Mouse (Mus musculus) forebrain, embryonic 15.5 days (tissue): ENCODE measurements around the gene Mrpl27. TPM values are rescaled to one million over a fixed set of nuclear protein-coding genes. Genes with fewer than 3 reads are reported as not detected.
A peak's percentile ranks its signal among the peaks of the same experiment; 100 is the strongest.
"Not testable (repeated sequence)": the region's sequence is repeated elsewhere in the genome, so short reads cannot be mapped to it uniquely, and the experiment has no call there.

Source experiments
- ATAC-seq: fragments of 200-750 bp; cut with Nextera tagmentation; replicated peaks from 2 replicates; pipeline ENCODE4 v1.8.0; 2017; ENCODE audit warnings: mild to moderate bottlenecking, moderate TSS enrichment, moderate library complexity
- H3K27ac ChIP-seq: fragments of 300-500 bp; sonication (generic); replicated peaks from 2 replicates; pipeline ENCODE4 v1.5.1; 2015; ENCODE audit warnings: mild to moderate bottlenecking, inconsistent platforms
- H3K27me3 ChIP-seq: fragments of 300-500 bp; sonication (generic); 2 replicates; pipeline ENCODE4 v1.6.1; 2015; ENCODE audit warnings: inconsistent platforms
- H3K36me3 ChIP-seq: fragments of 300-500 bp; sonication (generic); 2 replicates; pipeline ENCODE4 v1.6.1; 2015; ENCODE audit warnings: mild to moderate bottlenecking, inconsistent platforms
- H3K4me1 ChIP-seq: fragments of 300-500 bp; sonication (generic); 2 replicates; pipeline ENCODE4 v1.6.1; 2015; ENCODE audit warnings: inconsistent platforms
- H3K4me2 ChIP-seq: fragments of 300-500 bp; sonication (generic); replicated peaks from 2 replicates; pipeline ENCODE4 v1.6.1; 2015; ENCODE audit warnings: mild to moderate bottlenecking, inconsistent platforms
- H3K4me3 ChIP-seq: fragments of 300-500 bp; sonication (generic); 2 replicates; pipeline ENCODE4 v1.5.1; 2015; ENCODE audit warnings: mild to moderate bottlenecking, inconsistent platforms
- H3K9ac ChIP-seq: fragments of 300-500 bp; sonication (generic); replicated peaks from 2 replicates; pipeline ENCODE4 v1.6.1; 2015; ENCODE audit warnings: mild to moderate bottlenecking, inconsistent platforms
- H3K9me3 ChIP-seq: fragments of 300-500 bp; sonication (generic); 2 replicates; pipeline ENCODE4 v1.6.1; 2016; ENCODE audit warnings: inconsistent platforms
- WGBS: fragments of 180-500 bp; shearing (Covaris S2); methylation state at CpG from one replicate; pipeline ENCODE4 v1.1.7; 2015; ENCODE audit warnings: mixed read lengths; 5-methylcytosine and 5-hydroxymethylcytosine counted together
- polyA plus RNA-seq: library from polyadenylated mRNA; unstranded; fragments of >200 nt; fragmentation: Nextera tagmentation; extraction: Ambion mirVana; gene quantifications from 2 replicates; pipeline ENCODE4 v1.2.1, GENCODE M21; 2015

Gene Mrpl27
- polyA plus RNA-seq, 1 experiment from 2014 or later = 123 TPM

- H3K4me2 ChIP-seq = peak overlapping the region; percentile 80
- H3K9ac ChIP-seq = peak overlapping the region; percentile 74
- peak overlapping the region; percentile 57 for H3K27ac ChIP-seq
- WGBS = 9% methylated on average over 26 of the region's 26 CpGs
- no peaks in the 10 kb centered on the region for H3K9me3 ChIP-seq
- no peaks in the 10 kb centered on the region for H3K27me3 ChIP-seq
- H3K36me3 ChIP-seq = peaks cover 34% of the 10 kb centered on the region
- peak overlapping the region; percentile 88 for H3K4me3 ChIP-seq
- ATAC-seq = peak; percentile 32; the same call in 1 of the 2 replicates
- peaks cover 16% of the 10 kb centered on the region for H3K4me1 ChIP-seq
Measured at GRCm38 (mm10) chr11:94630199-94631011, 23.2 kb upstream of the Mrpl27 start.

GRCm38 (mm10) chr11:94631969-94632368, 21.6 kb upstream of the Mrpl27 start:
- H3K4me2 ChIP-seq = no peak overlapping the region
- H3K27me3 ChIP-seq = no peaks in the 10 kb centered on the region
- no peak overlapping the region for H3K9ac ChIP-seq
- WGBS = 91% methylated on average over 5 of the region's 5 CpGs
- no peak overlapping the region for H3K4me3 ChIP-seq
- no peak for ATAC-seq
- peaks cover 49% of the 10 kb centered on the region for H3K36me3 ChIP-seq
- peaks cover 16% of the 10 kb centered on the region for H3K4me1 ChIP-seq
- no peaks in the 10 kb centered on the region for H3K9me3 ChIP-seq
- H3K27ac ChIP-seq = no peak overlapping the region

- WGBS = 85% methylated on average over 8 of the region's 8 CpGs
- Histone ChIP-seq H3K27ac (no peak overlapping the region), H3K36me3 (peaks cover 59% of the 10 kb centered on the region), H3K4me1 (peaks cover 16% of the 10 kb centered on the region), H3K27me3 (no peaks in the 10 kb centered on the region), H3K4me2 (no peak overlapping the region), H3K9ac (no peak overlapping the region), H3K9me3 (no peaks in the 10 kb centered on the region), H3K4me3 (no peak overlapping the region)
- no peak for ATAC-seq
Measured at GRCm38 (mm10) chr11:94632988-94633387, 20.6 kb upstream of the Mrpl27 start.

- H3K4me1 ChIP-seq = peaks cover 14% of the 10 kb centered on the region
- H3K9ac ChIP-seq = no peak overlapping the region
- 87% methylated on average over 5 of the region's 5 CpGs for WGBS
Measured at GRCm38 (mm10) chr11:94634431-94634830, 19.1 kb upstream of the Mrpl27 start.

GRCm38 (mm10) chr11:94644461-94645219, 8.9 kb upstream of the Mrpl27 start:
- WGBS = 87% methylated on average over 8 of the region's 8 CpGs
- Histone ChIP-seq H3K4me2 (no peak overlapping the region), H3K4me3 (no peak overlapping the region), H3K36me3 (peaks cover 62% of the 10 kb centered on the region), H3K9me3 (no peaks in the 10 kb centered on the region), H3K27ac (no peak overlapping the region), H3K27me3 (no peaks in the 10 kb centered on the region), H3K9ac (no peak overlapping the region), H3K4me1 (no peaks in the 10 kb centered on the region)
- ATAC-seq = no peak

More at GRCm38 (mm10) chr11:94634431-94634830, 19.1 kb upstream of the Mrpl27 start:
- Histone ChIP-seq H3K27ac (no peak overlapping the region), H3K27me3 (no peaks in the 10 kb centered on the region), H3K4me3 (no peak overlapping the region), H3K36me3 (peaks cover 73% of the 10 kb centered on the region), H3K4me2 (no peak overlapping the region), H3K9me3 (no peaks in the 10 kb centered on the region)
- ATAC-seq = no peak

GRCm38 (mm10) chr11:94646457-94646856, 7.1 kb upstream of the Mrpl27 start:
- Histone ChIP-seq H3K27me3 (no peaks in the 10 kb centered on the region), H3K4me1 (no peaks in the 10 kb centered on the region), H3K9ac (no peak overlapping the region), H3K9me3 (no peaks in the 10 kb centered on the region), H3K4me3 (no peak overlapping the region), H3K4me2 (no peak overlapping the region), H3K27ac (no peak overlapping the region), H3K36me3 (peaks cover 47% of the 10 kb centered on the region)
- WGBS = 96% methylated on average over 4 of the region's 4 CpGs
- ATAC-seq = no peak

- H3K9me3 ChIP-seq, H3K4me3 ChIP-seq, H3K27ac ChIP-seq, H3K9ac ChIP-seq, H3K27me3 ChIP-seq, H3K4me2 ChIP-seq, ATAC-seq: not testable (repeated sequence)
- 94% methylated on average over 7 of the region's 7 CpGs for WGBS
- Histone ChIP-seq H3K4me1 (peaks cover 17% of the 10 kb centered on the region), H3K36me3 (peaks cover 14% of the 10 kb centered on the region)
Measured at GRCm38 (mm10) chr11:94651241-94651640, 2.3 kb upstream of the Mrpl27 start.

GRCm38 (mm10) chr11:94652973-94653372, 594 bp upstream of the Mrpl27 start:
- no peak overlapping the region for H3K27ac ChIP-seq
- peak overlapping the region; percentile 77 for H3K4me2 ChIP-seq
- H3K36me3 ChIP-seq = peaks cover 10% of the 10 kb centered on the region; the same call in 1 of the 2 replicates
- ATAC-seq = no peak
- peak overlapping the region; percentile 80 for H3K4me3 ChIP-seq
- no peaks in the 10 kb centered on the region for H3K27me3 ChIP-seq
- H3K9me3 ChIP-seq = no peaks in the 10 kb centered on the region
- H3K9ac ChIP-seq = no peak overlapping the region
- H3K4me1 ChIP-seq = peaks cover 17% of the 10 kb centered on the region
- 55% methylated on average over 8 of the region's 8 CpGs for WGBS

GRCm38 (mm10) chr11:94661344-94661743, 7.8 kb downstream of the Mrpl27 start:
- Histone ChIP-seq H3K27me3 (no peaks in the 10 kb centered on the region), H3K4me2 (no peak overlapping the region), H3K36me3 (peaks cover 44% of the 10 kb centered on the region), H3K27ac (no peak overlapping the region), H3K4me3 (no peak overlapping the region), H3K4me1 (no peaks in the 10 kb centered on the region), H3K9me3 (no peaks in the 10 kb centered on the region), H3K9ac (no peak overlapping the region)
- whole genome bisulfite sequencing = 68% methylated on average over 1 of the region's 1 CpGs
- no peak for ATAC-seq

- H3K27me3 ChIP-seq = no peaks in the 10 kb centered on the region
- H3K4me1 ChIP-seq = no peaks in the 10 kb centered on the region
- no peak overlapping the region for H3K27ac ChIP-seq
- no peaks in the 10 kb centered on the region for H3K9me3 ChIP-seq
- H3K4me2 ChIP-seq = no peak overlapping the region
- 90% methylated on average over 6 of the region's 6 CpGs for WGBS
- ATAC-seq = no peak
- H3K9ac ChIP-seq = no peak overlapping the region
- peaks cover 58% of the 10 kb centered on the region for H3K36me3 ChIP-seq
- H3K4me3 ChIP-seq = no peak overlapping the region
Measured at GRCm38 (mm10) chr11:94665281-94665680, 11.7 kb downstream of the Mrpl27 start.

GRCm38 (mm10) chr11:94674984-94675383, 21.4 kb downstream of the Mrpl27 start:
- H3K9ac ChIP-seq = no peak overlapping the region
- peaks cover 3% of the 10 kb centered on the region; the same call in 1 of the 2 replicates for H3K36me3 ChIP-seq
- no peak overlapping the region for H3K4me3 ChIP-seq
- no peak overlapping the region for H3K4me2 ChIP-seq
- no peak for ATAC-seq
- no peaks in the 10 kb centered on the region for H3K9me3 ChIP-seq
- peaks cover 26% of the 10 kb centered on the region for H3K4me1 ChIP-seq
- H3K27me3 ChIP-seq = no peaks in the 10 kb centered on the region
- no peak overlapping the region for H3K27ac ChIP-seq
- WGBS = 84% methylated on average over 5 of the region's 5 CpGs

GRCm38 (mm10) chr11:94675446-94675845, 21.9 kb downstream of the Mrpl27 start:
- ATAC-seq = no peak
- H3K36me3 ChIP-seq = no peaks in the 10 kb centered on the region
- no peak overlapping the region for H3K9ac ChIP-seq
- H3K9me3 ChIP-seq = no peaks in the 10 kb centered on the region
- H3K4me3 ChIP-seq = no peak overlapping the region
- H3K27ac ChIP-seq = no peak overlapping the region
- H3K4me1 ChIP-seq = peaks cover 26% of the 10 kb centered on the region
- H3K4me2 ChIP-seq = no peak overlapping the region
- WGBS = 78% methylated on average over 5 of the region's 5 CpGs
- H3K27me3 ChIP-seq = no peaks in the 10 kb centered on the region
